Mouse (Mus musculus): Measurements from ENCODE around the gene Tob1.

Gene Tob1

DNA sequence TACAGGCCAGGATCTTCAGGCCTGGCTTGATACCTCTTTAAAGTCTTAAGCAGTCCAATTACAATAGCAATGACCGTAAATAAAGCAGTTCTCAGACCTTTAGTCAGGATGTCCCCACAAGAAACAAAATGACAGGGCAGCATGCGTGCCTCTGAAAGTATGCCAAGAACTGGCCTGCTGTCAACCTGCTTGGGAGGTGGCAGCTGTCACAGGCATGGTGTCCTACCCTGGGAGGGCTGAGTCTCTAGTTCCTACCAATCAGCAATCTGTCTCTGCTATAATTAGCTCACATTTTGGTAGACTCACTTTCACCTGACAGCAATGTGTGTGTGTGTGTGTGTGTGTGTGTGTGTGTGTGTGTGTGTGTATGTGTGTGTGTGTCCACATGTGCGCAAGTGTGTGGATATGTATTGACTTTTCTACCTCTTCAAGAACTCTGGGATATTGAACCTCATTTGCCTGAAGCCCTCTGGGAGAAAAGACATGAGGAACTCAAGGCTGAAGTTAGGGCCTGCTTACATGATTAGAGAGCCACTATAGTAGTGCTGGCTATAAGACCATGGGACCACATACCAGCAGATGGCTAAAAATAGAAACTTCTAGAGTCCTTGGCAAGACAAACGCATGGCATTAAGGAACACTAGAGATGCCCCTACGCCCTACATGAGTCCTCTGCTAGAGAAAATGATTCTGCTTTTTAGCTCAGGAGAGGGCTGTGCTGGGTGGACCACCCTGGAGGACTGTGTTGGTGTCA, 18.1 kb downstream of the Tob1 start:
- DNase-seq (ENCODE audit: low spot score), result peak; percentile 33

DNA sequence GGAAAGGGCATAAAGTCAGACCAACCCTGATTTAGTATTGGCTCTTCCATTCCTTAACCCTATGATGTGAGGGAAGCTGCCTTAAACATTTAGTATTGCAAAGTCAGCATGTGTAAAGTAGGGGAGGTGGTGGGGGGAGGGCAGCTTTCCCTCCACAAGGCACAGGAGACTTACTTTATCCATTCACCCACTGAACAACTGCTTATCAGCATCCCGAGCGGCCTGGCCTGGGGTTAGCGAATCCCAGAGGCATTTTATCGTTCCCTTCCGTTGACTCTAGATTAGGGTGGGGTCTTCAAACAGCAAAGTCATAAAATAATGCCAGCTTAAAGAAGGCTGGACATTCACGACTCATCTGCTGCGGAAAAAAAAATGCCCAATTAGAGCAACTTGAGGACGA, 19.0 kb downstream of the Tob1 start:
- DNase-seq (ENCODE audit: low spot score), result no peak

DNA sequence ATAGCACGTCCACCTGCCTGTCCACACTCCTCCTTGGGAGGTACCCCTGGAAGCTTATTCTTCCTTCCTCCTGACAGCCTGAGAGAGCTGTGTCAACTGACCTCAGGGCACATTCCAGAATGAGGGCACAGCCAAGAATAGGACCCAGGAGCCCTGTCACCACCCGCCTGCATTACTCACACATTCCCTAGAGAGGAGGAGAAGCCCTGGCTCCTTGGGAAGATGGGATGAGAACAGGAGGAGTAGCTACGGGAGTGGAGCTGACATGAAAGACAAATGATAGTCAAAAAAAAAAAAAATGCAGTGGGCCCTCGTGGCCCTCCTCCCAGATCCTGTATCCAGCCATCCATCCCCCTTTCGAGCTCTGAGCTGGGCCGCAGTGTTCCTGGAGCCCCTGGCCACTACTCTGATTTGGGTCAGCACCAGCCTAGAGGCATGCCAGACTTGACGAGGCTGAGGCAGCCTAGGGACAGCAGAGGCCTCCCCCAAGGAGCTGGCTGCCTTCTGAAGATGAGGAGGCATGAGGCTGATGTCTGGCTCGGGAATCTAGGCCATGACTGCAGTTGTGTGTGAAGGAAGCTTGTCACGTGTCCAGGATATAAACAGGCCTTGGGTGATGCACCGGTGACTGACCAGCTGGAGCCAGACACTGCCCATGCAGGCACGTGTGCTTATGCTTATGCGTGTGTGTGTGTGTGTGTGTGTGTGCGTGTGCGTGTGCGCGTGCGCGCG, 20.7 kb downstream of the Tob1 start:
- peak; percentile 44 for DNase-seq (ENCODE audit: low spot score)

DNA sequence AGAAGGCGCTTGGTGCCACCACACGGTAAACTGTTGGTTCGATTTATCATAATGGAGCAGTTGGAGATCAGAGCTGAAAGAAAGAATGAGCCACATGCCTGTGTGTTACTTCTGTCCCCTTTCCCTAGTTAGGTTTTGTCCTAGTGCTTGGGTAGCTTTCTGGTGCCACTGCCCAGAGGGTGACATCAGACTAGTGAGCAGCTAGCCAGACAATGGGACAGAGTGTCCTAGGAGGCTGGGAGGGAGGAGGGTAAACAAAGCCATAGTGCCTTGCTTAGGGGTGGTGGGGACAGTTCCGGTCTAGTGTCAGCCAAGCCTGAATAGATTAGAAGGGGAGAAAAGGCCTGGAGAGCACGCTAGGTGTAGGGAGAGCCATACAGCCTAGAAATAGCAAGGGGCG, 22.2 kb downstream of the Tob1 start:
- DNase-seq (ENCODE audit: low spot score), result peak; percentile 75

DNA sequence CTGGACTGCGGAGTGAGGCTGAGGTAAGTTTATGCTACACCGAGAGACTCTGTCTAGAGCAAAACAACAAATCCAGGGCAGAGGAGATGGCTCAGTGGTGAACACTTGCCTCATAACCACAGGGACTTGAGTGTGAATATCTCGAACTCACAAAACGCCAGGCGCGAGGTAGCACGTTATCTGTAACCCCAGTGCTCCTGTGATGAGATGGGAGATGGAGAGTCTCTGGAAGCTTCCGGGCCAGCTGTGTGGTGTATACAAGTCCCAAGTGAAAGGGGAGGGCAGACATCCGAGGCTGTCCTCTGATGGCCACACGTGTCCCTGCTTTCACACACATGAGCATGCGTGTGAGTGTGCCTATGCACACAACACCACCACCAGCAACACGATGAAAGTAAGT, 23.1 kb downstream of the Tob1 start:
- DNase-seq (ENCODE audit: low spot score), result no peak

DNA sequence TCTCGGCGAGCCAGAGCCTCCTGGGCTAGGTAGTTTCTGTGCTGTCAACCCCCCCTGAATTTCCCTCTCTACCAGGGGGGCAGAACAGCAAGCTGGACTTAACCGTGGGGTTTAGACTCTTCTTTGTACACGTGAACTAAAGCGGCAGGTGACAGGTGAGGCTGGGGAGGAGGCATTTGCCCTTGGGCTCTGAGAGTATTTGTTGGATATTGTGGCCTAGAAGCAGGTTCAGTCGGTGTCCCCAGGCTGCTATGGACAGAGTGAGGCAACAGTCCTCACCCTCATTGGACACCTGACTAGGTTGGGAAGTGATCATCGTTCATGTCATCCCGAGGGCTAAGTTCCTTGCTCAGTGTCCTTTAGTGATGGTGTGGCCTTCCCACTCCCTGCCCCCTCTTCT, 23.6 kb downstream of the Tob1 start:
- no peak for DNase-seq (ENCODE audit: low spot score)

DNA sequence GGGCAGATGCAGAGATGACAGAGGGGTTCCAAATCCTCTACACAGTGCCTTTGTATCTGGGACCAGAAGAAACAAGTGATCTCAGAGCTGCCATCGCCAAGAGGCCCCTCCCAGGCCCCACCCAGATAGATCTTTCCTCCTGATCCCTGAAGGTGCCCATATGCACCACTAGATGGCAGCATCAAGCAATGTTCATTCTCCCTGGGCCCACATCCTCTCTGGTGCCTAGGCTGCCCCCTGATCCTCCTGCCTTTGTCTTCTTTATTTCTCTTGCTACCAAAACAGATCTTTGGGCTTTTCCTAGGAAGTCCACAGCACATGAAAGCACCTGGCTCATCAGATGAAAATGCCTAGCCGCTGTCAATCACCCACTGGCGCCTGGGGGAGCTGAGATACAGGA, 24.8 kb downstream of the Tob1 start:
- DNase-seq (ENCODE audit: low spot score), result peak; percentile 82

DNA sequence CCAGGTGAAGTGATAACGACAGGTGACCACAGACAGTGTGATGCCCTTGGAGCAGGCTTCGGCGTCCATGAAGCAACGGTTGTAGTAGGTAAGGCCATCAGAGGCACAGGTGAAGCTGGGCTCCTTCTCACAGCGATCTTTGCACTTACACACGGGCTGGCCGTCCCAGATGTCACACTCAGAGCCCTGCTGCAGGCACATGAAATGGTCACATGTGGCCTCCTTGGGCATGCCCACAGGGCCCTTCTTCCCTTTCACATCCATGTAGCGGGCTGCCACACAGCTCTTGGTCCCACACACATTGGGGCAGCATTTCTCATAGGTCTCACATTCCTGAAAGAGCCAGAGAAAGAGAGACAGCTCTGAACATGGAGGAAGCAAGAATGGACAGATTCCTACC, 27.5 kb downstream of the Tob1 start:
- no peak for DNase-seq (ENCODE audit: low spot score)

DNA sequence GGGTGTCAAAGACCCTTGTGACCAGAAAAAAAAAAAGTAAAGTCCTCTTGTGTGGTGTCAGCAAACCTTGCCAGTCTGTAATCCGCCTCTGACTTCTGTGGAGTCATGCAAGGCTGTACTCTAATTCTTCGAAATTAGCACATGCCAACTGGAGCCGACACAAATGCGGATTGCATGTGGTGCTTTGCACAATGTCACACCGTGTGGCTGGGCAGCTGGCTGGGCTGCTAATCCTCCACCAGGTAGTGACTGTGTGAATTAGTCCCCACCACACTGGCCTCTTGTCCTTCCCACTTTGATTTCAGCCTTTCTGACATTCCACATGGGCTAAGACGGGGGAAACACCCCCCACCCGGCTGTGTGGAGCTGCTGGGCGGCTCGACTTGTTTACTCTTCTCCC, 28.5 kb downstream of the Tob1 start:
- DNase-seq (ENCODE audit: low spot score), result peak; percentile 43

DNA sequence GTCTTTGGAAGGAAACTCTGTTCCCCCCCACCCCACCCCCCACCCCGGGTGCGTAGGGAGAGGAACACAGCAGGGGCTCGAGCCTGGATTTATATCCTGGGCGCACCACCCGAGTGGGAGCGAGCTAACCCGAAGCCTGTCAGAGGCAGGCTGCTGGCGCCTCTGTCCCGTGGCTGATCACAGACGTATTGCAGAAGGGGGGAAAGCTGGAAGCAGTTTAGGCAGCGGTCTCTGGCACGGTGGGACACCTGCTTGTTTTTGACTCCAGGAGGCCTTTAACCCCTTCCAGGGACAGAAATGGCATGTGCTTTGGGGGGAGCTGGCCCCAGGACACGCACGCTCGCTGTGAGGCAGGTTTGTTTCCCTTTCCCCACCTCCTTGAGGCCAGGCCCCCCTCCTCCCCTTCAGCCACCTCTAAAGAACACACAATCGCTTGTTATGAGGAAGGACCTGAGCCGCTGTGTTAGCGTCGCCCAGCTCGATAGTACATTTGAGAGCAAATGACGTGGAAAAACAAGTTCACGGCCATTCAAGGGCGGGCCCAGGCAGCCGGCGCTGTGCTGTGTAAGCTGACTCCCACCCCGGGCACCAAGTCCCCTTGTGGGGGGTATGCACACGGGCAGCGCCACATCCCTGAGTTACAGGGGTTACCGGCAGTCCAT, 31.6 kb downstream of the Tob1 start:
- DNase-seq (ENCODE audit: low spot score), result no peak

DNA sequence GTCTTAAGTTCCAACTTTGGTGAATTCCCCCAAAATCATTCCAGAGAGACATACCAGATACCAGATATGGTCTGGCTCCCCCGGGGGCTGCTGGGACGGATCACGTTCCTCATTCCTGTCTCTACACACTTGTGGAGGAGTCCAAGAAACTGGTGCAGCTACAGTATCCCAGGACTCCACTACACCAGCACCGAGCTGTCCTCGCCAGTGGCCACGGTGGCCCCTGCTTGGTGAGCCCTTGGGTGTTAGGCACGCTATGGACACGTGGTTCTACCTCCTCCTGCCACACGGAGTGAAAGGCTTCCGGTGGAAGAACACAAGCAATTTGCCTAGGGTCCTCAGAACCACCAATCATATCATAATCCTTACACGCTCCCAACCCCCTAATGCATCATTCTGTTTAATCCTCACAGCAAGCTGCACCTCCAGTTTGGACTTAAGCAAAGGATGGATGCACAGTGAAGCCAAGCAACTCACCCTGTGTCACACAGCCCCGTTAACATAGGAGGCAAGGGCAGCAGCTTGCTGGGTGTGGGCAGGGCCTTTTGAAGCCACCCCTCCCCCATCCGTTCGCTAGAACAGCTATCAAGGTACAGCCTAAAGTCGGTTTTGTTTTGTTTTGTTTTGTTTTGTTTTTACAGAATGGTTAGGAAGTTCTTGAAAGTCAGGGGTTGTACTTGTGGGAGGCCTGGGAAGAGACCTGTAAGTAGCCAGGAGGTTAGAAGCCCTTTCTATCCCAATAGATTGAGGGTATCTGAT, 32.3 kb downstream of the Tob1 start:
- no peak for DNase-seq (ENCODE audit: low spot score)

DNA sequence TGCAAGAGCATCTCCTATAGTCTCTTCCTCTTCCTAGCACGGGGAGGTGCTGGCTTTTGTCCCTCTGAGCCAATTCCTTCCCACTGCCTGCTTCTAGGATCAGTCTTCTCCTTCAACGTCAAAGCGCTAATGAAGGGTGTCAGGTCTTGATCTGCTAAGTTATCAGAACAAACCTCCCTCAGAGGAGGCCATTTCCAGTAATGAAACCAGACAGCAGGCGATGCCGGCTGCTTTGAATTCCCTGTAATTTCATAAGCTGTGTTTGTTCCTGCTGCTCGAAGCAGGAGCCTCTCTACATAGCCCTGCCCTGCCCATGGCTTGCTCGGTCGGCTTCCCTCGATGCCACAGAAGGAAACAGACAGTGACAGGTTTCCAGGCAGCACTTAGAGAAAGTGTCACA, 33.1 kb downstream of the Tob1 start:
- no peak for DNase-seq (ENCODE audit: low spot score)

DNA sequence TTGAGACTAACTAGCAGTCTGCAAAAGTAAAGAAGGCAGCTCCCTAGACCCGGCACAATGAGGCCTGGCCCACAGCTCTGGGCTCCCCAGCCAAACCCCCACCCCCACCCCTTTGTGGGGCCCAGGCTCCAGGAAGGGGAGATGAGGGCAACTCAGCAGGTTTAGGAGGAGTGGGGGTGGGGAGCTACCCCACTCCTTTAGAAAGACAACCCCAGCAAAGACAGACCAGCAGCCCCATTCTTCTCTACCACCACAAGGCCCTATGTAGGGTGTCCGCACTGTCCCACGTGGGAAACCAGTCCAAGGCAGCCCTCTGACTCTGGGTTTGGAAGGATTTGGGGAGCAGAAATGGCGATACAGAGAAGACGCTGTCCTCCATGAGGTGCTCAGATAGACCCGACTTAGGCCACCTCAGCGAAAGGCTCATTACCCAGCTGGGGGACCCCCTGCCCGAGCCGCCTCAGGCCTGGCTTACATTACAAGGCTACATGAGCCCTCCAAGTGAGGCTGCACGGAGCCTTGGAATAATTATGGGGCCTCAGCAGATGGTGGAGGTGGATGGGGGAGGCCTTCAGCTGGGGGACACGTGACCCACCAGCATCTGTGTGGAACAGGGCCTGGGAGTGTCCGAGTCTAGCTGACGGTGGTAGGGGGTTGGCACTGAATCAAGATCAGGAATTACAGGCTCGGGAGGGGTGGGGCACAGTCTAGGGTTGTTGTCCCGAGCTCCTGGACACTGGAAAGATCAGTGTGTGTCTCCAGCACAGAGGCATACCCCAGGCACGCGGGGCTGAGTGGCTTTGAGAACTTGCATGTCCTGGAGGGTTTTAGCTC, 34.9 kb downstream of the Tob1 start, which contains the start of gene Wfikkn2:
Wfikkn2 (minus strand) TSS at position 51 of the 834 bp plus-strand sequence.
- DNase-seq (ENCODE audit: low spot score), result no peak

DNA sequence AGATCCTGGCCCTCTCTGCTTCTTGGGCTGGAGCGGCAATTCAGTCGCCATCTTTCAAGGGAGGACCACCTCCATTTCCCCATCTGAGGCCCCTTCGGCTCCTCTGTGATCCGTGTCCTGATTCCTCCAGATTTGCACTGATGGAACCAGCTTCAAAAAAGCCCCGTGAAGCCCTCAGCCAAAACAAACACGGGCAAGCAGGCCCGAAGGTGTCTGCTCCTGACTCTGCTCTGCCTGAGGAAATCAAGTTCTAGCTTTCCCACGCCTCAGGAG, 35.5 kb downstream of the Tob1 start:
- no peak for DNase-seq (ENCODE audit: low spot score)

DNA sequence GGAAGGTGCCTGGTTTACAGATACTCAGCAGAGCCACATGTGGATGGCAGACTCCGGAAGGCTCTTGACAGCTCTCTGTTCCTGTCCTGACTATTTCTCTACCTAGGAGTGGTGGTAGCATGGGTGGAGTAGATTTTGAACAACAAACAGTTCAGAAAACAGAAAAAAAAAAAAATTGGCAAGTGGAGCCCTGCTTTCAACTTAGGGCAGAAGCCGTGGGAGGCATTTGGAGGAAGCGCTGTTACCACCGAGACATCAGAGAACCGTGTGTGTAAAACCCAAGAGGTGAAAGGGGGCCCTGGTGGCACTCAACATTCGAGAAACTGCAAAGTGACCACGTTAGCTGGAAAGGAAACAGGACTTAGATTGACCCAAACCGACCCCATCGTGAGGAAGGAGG, 41.9 kb downstream of the Tob1 start:
- no peak for DNase-seq (ENCODE audit: low spot score)

DNA sequence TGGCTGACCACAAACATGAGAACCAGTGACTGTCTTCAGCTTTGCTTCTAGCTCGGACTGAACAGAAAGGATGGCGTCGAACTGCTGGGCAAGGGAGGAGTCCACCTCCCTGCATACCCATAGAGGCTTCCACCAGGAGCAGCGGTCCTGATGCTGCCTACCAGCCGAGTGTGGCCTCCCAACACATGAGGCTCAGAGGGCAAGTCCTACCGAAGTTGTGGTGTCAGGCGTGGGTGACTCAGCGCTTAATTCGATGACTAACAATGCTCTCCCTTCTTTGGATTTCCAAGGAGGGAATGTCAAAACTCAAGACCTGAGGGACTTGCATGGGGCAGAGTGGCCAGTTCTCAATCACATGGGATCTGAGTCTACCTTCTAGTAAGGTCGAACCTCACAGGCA, 42.4 kb downstream of the Tob1 start:
- DNase-seq (ENCODE audit: low spot score), result no peak

DNA sequence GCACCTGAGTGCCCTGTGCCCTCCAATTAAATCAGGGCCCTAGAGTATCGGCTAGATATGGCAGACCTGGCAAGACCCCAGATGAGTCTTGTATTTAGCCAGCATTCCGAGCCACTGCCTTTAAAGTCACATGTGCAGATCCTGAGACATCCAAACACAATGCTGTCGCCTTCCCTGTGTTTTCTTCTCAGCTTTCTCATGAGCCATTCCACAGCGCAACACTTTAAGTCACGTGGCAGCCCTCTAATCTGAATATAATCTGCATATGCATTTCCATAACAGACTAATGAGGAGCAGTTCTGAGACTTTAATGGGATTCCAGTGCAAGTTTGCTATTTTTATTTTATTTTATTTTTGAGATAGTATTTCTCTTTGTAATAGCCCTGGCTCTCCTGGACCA, 44.5 kb downstream of the Tob1 start:
- no peak for DNase-seq (ENCODE audit: low spot score)

DNA sequence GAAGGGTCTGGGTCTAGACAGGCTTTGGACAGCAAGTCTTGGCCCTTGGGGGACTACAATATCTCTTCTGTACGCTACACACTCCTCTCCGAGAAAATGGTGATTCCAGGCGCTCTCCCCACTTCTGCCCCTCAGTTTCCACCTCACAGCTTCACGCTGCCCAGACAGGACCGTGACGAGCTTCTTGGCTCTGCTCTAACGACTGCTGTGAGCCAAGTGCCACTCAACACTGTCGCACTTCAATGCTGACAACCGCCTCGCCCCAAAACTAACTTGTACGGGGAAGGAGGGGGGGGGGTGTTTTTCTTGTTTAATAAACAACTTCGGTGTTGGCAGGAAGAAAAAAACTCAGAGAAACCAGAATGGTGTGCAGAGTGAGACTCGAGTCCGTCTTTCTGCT, 46.7 kb downstream of the Tob1 start:
- DNase-seq (ENCODE audit: low spot score), result no peak

DNA sequence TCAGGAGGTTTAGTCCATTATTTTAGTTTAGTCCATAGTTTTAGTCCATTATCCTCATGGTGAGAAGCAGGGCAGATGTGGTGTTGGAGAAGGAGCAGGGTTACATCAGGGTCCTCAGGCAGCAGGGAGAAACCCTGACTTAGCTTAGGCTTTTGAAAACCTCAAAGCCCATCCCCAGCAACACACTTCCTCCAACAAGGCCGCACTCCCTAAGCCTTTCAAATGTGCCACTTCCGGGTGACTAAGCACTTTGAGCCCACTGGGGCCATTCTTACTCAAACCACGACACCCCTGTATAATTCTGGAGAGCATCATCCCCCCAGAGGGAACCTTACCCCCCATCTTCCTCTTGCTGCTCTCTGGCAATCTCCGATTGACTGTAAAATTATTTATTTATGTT, 48.6 kb downstream of the Tob1 start:
- no peak for DNase-seq (ENCODE audit: low spot score)

DNA sequence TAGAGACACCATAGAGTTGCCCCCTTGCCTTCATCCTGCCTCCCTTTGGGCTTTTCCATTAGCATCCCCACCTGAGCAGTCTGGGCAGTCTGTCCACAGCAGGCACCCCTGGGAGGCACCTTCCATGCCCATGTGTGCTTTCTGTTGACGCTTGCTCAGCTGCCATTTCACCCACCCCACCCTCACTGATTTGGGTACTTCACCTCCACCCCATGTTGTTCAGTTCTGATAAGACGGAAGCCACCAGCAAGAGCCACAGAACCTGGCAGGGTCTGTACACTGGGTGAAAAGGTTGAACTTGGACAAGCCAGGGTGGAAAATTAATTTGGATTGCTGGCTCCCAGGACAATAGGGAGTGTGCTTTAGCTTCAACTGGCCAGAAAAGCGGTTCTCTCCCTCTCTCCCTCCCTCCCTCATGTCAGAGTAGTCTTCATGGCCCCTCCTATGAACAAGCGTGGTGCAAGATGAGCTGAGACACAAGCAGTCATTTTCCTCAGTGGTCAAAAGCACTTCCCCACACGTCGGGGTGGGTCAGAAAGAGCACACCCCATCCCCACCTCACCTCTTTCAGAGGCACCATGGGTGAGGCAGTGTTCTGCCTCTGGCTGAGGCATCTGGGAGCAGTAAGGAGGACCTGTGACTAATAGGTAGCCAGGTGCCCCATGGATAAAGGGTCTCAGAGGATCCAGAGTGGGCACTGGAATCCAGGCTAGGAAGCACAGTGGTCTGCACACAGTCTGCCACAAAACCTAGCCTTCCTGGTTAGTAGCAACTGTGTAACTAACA, 50.5 kb downstream of the Tob1 start:
- DNase-seq (ENCODE audit: low spot score), result no peak

All from adipocyte (in vitro differentiated cells).